Mouse (Mus musculus): ENCODE measurements around the gene Smarca4. TPM values are rescaled to one million over a fixed set of nuclear protein-coding genes. Genes with fewer than 3 reads are reported as not detected.

Smarca4 gene
- polyA plus RNA-seq, 1 experiment from 2014 or later, result 139 TPM

GRCm38 (mm10) chr9:21606648-21607047, 9.3 kb upstream of the Smarca4 start:
- 100% methylated on average over 1 of the region's 1 CpGs for WGBS
- no peaks in the 10 kb centered on the region for H3K27me3 ChIP-seq (ENCODE audit: low read depth, poor library complexity, severe bottlenecking)
- H3K36me3 ChIP-seq, result no peaks in the 10 kb centered on the region
- H3K27ac ChIP-seq (replicated peaks), result no peak overlapping the region
- no peak overlapping the region for H3K4me3 ChIP-seq
- no peak for DNase-seq (ENCODE audit: low spot score)
- no peaks in the 10 kb centered on the region for H3K9me3 ChIP-seq (replicated peaks)
- no peaks in the 10 kb centered on the region for H3K4me1 ChIP-seq

- no peak for DNase-seq (ENCODE audit: low spot score)
- Histone ChIP-seq H3K27ac (replicated peaks) (no peak overlapping the region), H3K4me3 (no peak overlapping the region), H3K9me3 (replicated peaks) (no peaks in the 10 kb centered on the region), H3K36me3 (no peaks in the 10 kb centered on the region), H3K4me1 (peaks cover under 1% of the 10 kb centered on the region; the same call in 1 of the 2 replicates), H3K27me3 (ENCODE audit: low read depth, poor library complexity, severe bottlenecking) (no peaks in the 10 kb centered on the region)
- 90% methylated on average over 1 of the region's 1 CpGs for WGBS
Measured at GRCm38 (mm10) chr9:21609861-21610260, 6.1 kb upstream of the Smarca4 start.

- 79% methylated on average over 15 of the region's 15 CpGs for WGBS
- no peak for DNase-seq (ENCODE audit: low spot score)
- H3K27me3 ChIP-seq (ENCODE audit: low read depth, poor library complexity, severe bottlenecking), result no peaks in the 10 kb centered on the region
- peaks cover 23% of the 10 kb centered on the region for H3K4me1 ChIP-seq
- no peaks in the 10 kb centered on the region for H3K9me3 ChIP-seq (replicated peaks)
- H3K4me3 ChIP-seq, result peak overlapping the region; percentile 79
- peaks cover 18% of the 10 kb centered on the region for H3K36me3 ChIP-seq
- peak overlapping the region; percentile 99 for H3K27ac ChIP-seq (replicated peaks)
Measured at GRCm38 (mm10) chr9:21614864-21615616, 929 bp upstream of the Smarca4 start.

DNA sequence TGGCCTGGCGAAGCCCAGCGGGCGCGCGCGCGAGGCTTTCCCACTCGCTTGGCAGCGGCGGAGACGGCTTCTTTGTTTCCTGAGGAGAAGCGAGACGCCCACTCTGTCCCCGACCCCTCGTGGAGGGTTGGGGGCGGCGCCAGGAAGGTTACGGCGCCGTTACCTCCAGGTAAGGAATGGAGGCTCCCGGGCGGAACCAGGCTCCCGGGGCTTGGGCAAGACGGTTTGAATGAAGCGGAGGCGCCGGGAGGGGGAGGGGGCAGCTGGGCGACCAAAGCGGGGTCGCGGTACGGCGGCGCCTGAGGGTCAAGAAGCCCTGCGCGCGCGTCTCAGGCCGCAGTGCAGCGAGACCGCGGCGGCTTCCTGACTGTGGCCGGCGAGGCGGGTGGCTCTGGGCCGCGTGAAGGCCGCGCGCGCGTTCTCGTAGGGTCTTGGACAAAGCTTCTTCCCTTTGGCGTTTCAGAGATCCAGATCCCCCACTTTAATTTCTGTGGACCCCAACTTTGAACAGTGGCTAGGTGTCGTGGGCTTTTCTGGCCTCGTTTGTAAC, 338 bp downstream of the Smarca4 start:
- Histone ChIP-seq H3K9me3 (replicated peaks) (no peaks in the 10 kb centered on the region), H3K4me3 (peak overlapping the region; percentile 79), H3K27ac (replicated peaks) (peak overlapping the region; percentile 99), H3K36me3 (peaks cover 24% of the 10 kb centered on the region), H3K4me1 (peaks cover 23% of the 10 kb centered on the region), H3K27me3 (ENCODE audit: low read depth, poor library complexity, severe bottlenecking) (no peaks in the 10 kb centered on the region)
- WGBS, result under 1% methylated on average over 57 of the region's 57 CpGs
- peak; percentile 93 for DNase-seq (ENCODE audit: low spot score)

DNA sequence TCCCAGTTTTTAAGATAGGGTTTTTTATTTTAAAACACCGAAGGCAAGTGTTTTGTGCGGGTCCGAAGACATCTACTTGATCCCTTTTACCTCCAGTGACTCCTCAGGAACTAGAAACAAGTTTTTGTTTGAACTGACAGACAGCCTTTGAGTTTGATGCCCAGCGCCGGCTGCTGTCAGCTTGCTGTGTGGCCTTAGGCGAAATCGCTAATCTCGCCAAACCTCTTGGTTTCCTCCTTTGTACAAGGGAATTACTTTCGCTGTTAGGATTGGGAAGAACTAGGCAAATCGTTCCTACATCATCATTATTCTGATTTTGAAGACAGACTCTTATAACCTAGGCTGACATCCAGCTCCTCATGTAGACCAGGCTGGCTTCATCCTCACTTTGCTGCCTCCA, 1.1 kb downstream of the Smarca4 start:
- Histone ChIP-seq H3K4me1 (peaks cover 23% of the 10 kb centered on the region), H3K36me3 (peaks cover 31% of the 10 kb centered on the region), H3K9me3 (replicated peaks) (no peaks in the 10 kb centered on the region), H3K4me3 (peak overlapping the region; percentile 79), H3K27ac (replicated peaks) (peak overlapping the region; percentile 99), H3K27me3 (ENCODE audit: low read depth, poor library complexity, severe bottlenecking) (no peaks in the 10 kb centered on the region)
- DNase-seq (ENCODE audit: low spot score), result peak; percentile 45
- 11% methylated on average over 10 of the region's 10 CpGs for WGBS

DNA sequence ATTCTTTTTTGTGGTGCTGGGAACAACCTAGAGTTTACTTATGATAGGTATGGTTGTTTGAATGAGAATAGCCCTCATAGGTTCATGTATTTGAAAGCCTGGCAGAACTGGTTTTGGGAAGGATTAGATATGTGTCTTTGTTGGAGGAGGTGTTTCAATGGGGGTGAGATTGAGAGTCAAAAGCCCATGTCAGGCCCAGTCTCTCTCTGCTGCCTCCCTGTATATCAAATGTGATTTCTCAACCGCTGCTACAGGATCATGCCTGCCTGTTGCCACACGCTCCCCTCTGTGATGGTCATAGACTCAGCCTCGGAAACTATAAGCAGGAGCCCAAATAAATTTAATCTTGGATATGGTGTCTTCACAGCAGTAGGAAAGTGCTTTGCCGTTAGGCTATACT, 4.3 kb downstream of the Smarca4 start:
- 92% methylated on average over 4 of the region's 4 CpGs for WGBS
- Histone ChIP-seq H3K36me3 (peaks cover 46% of the 10 kb centered on the region), H3K4me1 (peaks cover 18% of the 10 kb centered on the region), H3K27ac (replicated peaks) (no peak overlapping the region), H3K9me3 (replicated peaks) (no peaks in the 10 kb centered on the region), H3K4me3 (no peak overlapping the region), H3K27me3 (ENCODE audit: low read depth, poor library complexity, severe bottlenecking) (no peaks in the 10 kb centered on the region)
- no peak for DNase-seq (ENCODE audit: low spot score)

GRCm38 (mm10) chr9:21622676-21623075, 6.7 kb downstream of the Smarca4 start:
- Histone ChIP-seq H3K27ac (replicated peaks) (no peak overlapping the region), H3K36me3 (peaks cover 57% of the 10 kb centered on the region), H3K9me3 (replicated peaks) (no peaks in the 10 kb centered on the region), H3K27me3 (ENCODE audit: low read depth, poor library complexity, severe bottlenecking) (no peaks in the 10 kb centered on the region), H3K4me1 (peaks cover 11% of the 10 kb centered on the region), H3K4me3 (no peak overlapping the region)
- WGBS, result 91% methylated on average over 1 of the region's 1 CpGs
- no peak for DNase-seq (ENCODE audit: low spot score)

DNA sequence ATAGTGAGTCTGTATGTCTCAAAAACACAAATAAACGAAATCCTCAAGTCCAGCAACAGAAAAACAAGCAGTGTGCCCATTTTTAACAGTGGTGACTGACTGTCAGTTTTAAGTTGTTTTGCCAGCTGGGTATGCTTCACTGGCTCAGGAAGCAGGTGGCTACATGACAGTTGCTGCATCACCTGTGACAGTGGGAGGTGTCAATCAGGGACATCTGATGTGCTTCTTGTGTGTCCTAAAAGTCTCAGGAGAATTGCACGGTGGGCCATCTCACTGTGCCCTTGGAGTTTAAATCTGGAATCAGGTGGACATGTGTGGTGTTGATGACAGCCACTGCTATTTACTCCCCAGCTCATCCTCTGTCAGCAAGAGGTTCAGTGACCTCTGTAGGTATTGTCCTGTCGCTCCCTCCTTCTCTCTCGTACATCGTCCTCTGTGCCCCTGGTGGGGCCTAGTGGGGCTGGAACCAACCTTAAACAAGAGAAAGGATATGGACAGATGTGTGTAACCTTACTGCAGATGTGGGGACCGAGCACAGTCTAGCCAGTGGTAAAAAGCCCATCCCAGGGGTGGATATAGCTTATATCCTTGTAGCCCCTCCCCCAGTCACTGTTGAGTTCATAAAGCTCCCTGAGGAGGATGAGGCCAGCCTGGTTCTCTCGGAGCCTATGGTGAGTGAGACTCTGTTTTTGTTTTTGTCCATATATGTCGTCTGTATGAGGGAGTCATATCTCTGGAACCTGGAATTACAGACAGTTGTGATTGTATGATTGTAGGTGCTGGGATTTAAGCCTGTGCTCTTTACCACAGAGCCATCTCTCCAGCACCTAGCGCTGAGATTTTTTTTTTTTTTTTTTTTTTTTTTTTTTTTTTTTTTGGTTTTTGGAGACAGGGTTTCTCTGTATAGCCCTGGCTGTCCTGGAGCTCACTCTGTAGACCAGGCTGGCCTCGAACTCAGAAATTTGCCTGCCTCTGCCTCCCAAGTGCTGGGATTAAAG, 9.7 kb downstream of the Smarca4 start:
- H3K27ac ChIP-seq (replicated peaks), result no peak overlapping the region
- WGBS, result 92% methylated on average over 10 of the region's 10 CpGs

GRCm38 (mm10) chr9:21626571-21626970, 10.6 kb downstream of the Smarca4 start:
- Histone ChIP-seq H3K27me3 (ENCODE audit: low read depth, poor library complexity, severe bottlenecking) (no peaks in the 10 kb centered on the region), H3K36me3 (peaks cover 56% of the 10 kb centered on the region), H3K9me3 (replicated peaks) (no peaks in the 10 kb centered on the region), H3K4me3 (no peak overlapping the region), H3K4me1 (no peaks in the 10 kb centered on the region), H3K27ac (replicated peaks) (no peak overlapping the region)
- DNase-seq (ENCODE audit: low spot score), result no peak

More for the DNA sequence above, 9.7 kb downstream of the Smarca4 start:
- peaks cover 55% of the 10 kb centered on the region for H3K36me3 ChIP-seq
- H3K9me3 ChIP-seq (replicated peaks), result no peaks in the 10 kb centered on the region
- no peak overlapping the region for H3K4me3 ChIP-seq
- H3K27me3 ChIP-seq (ENCODE audit: low read depth, poor library complexity, severe bottlenecking), result no peaks in the 10 kb centered on the region
- DNase-seq (ENCODE audit: low spot score), result no peak
- H3K4me1 ChIP-seq, result no peaks in the 10 kb centered on the region

DNA sequence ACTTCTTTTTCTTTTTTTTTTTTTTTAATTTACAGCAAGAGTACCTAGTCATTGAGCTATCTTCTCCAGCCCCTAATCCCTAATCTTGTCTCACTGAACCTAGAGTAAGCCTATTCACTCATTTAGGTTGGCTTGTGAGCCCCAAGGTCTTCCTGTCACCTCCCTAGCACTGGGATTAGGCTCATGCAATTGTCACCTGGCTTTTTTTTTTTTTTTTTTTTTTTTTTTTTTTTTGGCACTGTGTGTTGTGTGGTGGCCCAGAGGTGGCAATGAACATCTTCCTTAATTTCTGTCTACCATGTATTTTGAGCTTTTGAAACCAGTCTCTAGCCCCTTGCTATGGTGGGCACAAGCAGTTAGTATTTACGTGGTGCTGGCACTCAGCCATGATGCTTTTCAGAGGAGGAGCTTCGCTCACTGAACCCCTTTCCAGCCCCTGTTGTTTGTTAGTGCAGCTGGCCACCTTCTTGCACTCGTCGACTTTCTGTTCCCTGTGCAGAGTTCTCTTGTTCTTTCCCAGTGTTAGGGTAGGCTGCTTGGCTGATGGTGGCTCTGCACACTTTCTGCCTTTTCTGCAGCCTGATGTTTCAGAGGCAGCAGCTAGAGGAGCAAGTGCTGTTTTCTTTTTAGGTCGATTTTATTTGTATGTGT, 11.3 kb downstream of the Smarca4 start:
- H3K4me1 ChIP-seq, result no peaks in the 10 kb centered on the region
- DNase-seq (ENCODE audit: low spot score), result no peak
- H3K4me3 ChIP-seq, result no peak overlapping the region
- H3K27ac ChIP-seq (replicated peaks), result no peak overlapping the region
- no peaks in the 10 kb centered on the region for H3K9me3 ChIP-seq (replicated peaks)
- 90% methylated on average over 5 of the region's 5 CpGs for WGBS
- H3K27me3 ChIP-seq (ENCODE audit: low read depth, poor library complexity, severe bottlenecking), result no peaks in the 10 kb centered on the region
- H3K36me3 ChIP-seq, result peaks cover 54% of the 10 kb centered on the region

DNA sequence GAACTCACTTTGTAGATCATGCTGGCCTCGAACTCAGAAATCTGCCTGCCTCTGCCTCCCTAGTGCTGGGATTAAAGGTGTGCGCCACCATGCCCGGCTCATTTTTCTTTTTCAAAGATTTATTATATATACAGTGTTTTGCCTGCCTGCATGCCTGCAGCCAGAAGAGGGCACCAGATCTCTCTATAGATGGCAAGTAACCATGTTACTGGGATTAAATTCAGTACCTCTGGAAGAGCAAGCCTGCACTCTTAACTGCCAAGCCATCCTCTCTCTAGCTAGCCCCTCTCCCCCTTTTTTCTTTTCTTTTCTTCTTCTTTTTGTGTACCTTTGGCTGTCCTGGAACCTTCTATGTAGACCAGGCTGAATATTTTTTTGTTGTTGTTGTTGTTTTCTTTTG, 14.7 kb downstream of the Smarca4 start:
- H3K36me3 ChIP-seq, result peaks cover 72% of the 10 kb centered on the region
- H3K4me1 ChIP-seq, result no peaks in the 10 kb centered on the region
- H3K27ac ChIP-seq (replicated peaks), result no peak overlapping the region
- H3K4me3 ChIP-seq, result no peak overlapping the region
- H3K9me3 ChIP-seq (replicated peaks), result no peaks in the 10 kb centered on the region
- H3K27me3 ChIP-seq (ENCODE audit: low read depth, poor library complexity, severe bottlenecking), result no peaks in the 10 kb centered on the region
- 96% methylated on average over 3 of the region's 3 CpGs for WGBS
- DNase-seq (ENCODE audit: low spot score), result peak; percentile 28

GRCm38 (mm10) chr9:21633106-21633505, 17.1 kb downstream of the Smarca4 start:
- DNase-seq (ENCODE audit: low spot score), result no peak
- no peaks in the 10 kb centered on the region for H3K9me3 ChIP-seq (replicated peaks)
- H3K36me3 ChIP-seq, result peaks cover 84% of the 10 kb centered on the region
- no peaks in the 10 kb centered on the region for H3K4me1 ChIP-seq
- no peak overlapping the region for H3K4me3 ChIP-seq
- WGBS, result 83% methylated on average over 3 of the region's 3 CpGs
- H3K27ac ChIP-seq (replicated peaks), result no peak overlapping the region
- no peaks in the 10 kb centered on the region for H3K27me3 ChIP-seq (ENCODE audit: low read depth, poor library complexity, severe bottlenecking)

All from midbrain, embryonic 10.5 days (tissue).